Mouse (Mus musculus) frontal cortex, postnatal 25 days (tissue): ENCODE results near the gene Klhdc7a.
A peak's percentile ranks its signal among the peaks of the same experiment; 100 is the strongest.
"Not testable (repeated sequence)": the region's sequence is repeated elsewhere in the genome, so short reads cannot be mapped to it uniquely, and the experiment has no call there.

ENCODE experiments used
- DNase-seq, 2 experiments: peaks; one replicate each; pipeline ENCODE4 v3.0.0; 2022; ENCODE audit warnings: low spot score in 2 of 2

Klhdc7a gene

DNA sequence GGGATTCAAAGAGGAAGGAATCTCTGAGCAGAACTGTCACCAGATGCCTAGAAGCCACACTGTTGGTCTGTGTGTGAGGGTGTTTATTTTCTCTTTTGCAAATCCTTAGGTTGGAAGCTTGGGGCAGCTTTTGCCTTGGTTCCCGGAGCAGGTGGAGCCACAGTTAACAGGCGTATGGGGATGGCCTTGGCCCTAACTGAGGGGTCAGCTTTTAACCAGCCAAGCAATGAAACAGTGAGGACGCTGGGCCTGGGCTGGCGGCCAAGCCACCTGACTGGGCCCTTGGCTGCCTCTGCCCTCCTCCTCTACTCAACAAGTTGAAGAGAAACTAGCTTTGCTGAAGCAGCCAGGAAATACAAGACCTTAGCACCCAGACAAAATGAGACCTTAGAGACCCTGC, at the start of gene Klhdc7a:
Gene Klhdc7a, minus strand, starts transcription at position 105 of the 400 bp plus-strand sequence.
- peak in 1 of 2 experiments; percentile 46 for DNase-seq

DNA sequence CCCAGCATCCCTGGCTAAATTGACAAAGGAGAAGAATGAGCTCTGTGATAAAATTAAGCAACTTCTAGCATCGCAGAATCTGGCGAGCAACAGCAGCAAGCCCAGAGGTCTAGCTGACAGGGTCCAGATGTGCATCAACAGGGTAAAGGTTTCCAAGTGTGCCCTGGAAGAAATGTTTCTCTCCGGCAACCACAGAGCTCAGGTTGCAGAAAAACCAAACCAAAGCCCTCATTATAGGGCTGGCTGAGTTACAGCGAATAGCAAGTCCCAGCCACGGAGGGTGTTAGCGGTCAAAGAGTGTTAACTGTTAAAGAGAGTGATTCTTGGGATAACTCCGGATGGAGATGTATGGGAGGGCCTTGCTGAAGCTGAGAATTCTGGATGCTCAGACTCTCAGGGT, 48.1 kb upstream of the Klhdc7a start:
- no peak for DNase-seq

DNA sequence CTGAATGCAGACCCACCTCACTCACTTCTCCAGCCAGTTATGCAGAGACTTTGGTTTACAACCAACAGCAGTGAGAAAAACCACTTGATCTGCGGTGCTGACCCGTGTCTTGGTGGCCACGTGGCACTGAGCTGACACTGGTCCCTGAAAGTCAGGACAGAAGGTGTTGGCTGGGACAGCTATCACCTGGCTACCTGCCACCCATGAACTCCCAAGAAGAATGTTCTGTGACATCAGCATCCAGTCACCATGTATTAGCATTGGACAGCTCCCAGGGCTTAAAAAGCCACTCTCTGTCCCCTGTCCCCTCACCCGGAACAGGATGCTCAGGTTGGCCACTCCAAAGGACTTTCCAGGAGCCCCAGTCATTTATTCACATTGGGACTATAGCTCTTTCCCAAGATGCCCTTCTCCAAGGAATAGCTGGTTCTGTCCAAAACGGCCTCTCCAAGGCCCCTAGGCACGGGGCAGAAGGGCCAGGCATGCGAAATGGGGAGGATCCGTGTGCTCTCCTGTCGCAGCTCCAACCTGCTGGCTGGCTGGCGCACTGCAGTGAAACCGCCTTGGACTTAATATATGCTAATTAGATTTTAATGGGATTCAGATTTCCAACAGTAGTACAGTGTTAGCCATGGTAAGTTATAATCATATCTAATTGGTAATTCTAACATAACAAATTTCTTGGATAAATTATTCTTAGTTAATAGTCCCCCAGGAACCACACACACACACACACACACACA, 43.1 kb upstream of the Klhdc7a start:
- DNase-seq: no peak

DNA sequence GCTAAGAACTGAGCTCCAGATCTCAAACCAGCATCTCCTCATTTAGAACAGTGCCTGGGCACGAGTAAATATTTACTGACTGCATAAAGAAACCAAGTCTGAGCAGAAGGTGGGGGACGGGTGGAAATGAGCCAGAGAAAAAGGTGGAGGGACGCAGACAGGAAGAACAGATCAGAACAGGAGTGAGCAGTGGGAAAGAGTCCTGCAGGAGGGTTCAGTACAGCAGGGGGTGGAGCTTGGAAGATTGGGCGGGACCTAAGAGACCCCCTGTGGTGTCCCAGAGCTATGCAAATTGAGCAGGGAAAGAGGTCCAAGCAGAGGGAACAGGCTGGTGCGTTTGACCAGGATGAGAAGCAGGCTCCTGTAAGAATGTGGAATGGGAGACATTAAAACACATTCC, 37.1 kb upstream of the Klhdc7a start:
- DNase-seq: no peak

DNA sequence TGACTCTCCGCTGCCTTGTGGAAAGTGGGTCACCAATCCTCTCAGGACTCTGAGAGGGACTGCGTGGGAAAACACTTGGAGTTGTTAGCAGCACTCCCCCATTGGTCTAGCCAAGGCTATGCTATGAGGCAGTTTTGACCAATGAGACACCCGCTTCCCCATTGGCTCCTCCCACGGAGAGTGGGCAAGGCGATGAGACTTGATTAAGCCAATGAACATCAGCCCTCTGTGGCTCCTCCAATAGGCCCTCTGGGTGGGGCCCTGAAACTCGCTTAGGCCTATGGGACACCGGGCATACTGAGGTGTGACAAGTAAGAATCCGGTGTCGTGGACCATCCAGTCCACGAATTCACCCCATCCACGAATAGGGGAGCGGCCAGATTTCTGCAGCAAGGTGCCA, 36.3 kb upstream of the Klhdc7a start:
- DNase-seq: peak in 1 of 2 experiments; percentile 36

DNA sequence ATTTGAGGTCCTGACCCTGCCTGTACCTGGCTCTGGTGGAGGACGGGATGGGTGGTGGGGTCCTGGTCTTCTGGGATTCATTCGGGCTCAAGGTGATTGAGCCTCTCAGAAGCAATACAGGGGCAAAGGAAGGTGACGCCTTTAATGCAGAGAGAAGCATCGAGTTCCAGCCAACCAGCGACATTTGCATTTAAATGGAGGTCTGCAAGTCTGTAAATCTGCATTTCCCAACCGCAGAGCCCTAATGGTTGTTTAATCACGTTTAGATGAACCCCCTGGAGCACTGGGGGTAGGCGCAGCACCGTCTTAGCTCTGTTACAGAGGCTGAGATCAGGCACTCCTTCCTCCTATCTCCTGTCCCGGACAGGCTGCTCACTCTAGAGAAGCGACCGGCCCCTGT, 34.2 kb upstream of the Klhdc7a start:
- DNase-seq: no peak

DNA sequence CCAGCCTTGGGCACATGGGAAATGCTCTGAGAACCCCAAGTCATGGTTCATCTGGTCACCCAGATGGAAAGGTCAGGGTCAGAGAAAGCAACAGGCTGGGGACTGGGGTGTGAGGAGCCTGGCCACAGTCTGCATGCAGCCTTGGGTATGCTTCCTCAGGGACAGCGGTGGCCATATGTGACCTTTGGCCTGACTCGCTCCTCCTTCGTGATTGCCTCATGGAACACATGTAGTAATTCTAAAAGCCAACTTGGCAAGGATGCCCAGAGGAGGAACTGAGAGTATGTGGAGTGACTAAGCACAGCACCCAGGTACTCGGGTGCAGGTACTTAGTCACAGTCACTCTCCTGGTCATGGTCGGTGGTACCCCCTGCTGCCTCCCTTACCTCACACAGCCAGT, 33.1 kb upstream of the Klhdc7a start:
- DNase-seq: no peak

DNA sequence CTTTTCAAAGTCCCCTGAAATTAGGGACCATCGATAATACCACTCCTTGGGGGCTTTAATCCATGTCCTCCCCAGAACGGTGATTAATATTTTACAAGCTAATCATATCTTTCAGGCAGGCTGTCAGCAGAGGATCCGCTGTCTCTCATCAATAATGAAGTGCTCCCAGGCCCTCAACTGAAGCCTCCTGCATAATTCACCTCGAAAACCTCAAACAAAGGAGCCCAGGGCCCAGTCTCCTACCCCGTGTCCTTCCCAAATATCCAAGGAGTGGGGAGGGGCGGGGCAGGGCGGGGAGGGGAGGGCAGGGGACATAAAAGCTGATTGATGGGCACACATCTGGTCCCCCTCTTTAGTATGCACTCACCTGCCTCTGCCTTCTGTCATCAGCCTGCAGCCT, 31.2 kb upstream of the Klhdc7a start:
- no peak for DNase-seq

DNA sequence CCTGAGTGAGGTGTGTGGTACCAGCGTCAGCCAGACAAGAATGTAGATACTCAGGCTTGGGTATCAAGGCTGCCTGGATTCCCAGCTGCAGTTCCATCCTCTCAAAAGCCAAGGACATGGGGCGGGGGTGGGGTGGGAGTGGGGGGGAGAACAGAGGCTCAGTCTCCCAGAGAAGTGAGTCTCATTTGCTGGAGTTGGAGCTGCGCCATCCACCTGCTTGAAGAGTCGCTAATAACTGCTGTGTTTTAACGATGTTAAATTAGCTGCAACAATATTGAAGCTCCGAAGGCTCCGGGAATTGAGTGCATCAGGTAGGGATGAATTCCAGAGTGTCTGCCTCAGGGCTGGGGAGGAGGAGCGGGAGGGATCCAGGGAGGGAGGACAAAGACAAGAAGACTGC, 27.8 kb upstream of the Klhdc7a start:
- DNase-seq: no peak

DNA sequence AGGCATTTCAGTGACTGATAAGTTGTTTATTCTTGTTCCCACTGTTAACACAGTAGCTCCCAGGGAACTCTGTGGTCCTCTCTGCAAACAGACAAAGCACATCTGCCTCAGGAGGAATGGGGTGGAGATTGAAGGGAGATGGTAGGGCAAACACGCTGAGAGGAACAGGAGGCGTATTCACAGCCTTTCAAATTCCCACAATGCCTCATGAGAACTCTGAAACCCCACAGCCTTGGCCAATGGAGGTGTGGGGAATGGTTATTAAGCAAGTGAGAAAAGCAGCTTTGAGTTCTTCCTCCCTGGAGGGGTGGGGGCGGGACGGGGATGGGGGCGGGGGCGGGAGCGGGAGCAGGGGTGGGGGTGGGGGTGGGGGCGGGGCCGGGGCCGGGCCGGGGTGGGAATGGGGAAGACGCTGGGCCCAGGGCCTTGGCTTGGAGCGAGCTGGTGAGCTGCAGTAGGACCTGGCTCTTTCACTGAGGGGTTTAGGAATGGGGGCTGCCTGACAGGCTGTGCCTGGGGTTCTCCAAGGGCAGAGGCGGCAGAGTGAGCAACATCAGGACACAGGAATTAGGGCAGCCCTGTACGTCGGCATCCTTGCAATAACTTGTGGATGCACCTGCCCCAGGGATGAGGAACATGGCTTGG, 25.4 kb upstream of the Klhdc7a start:
- no peak for DNase-seq

DNA sequence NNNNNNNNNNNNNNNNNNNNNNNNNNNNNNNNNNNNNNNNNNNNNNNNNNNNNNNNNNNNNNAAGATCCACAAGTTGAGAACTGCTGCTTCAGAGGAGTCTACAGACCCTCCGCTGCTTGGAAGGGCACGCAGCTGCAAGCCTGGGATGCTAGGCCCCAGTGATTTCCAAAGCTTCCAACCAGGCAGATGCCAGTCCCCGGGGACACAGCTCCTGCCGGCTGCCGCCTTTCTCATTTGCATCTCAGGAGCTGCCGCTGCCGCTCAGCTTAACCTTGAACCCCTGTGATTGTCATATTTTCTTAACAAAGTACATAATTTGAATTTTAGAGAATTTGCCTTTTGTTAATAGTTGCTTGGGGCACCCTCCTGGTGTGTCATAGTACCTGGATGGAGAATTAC, 19.1 kb upstream of the Klhdc7a start:
- DNase-seq: no peak

DNA sequence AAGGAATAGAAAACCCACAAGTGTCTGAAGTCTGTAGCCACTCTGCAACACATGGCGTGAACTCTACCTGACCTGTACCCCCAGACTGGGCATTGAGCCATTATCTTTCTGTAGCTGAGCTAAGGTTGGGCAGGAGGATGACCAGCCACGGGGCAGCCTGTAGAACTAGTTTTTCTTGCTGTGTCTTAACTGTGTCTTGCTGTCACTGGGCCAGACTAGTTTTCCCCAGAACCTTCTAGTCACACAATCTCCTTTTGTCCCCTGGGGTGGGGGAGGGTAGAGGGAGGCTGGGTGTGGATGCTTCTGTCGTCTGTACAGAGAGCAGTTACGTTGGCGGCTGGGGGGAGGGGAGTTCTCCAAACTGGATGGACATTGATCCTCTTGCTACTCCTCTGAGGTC, 10.9 kb upstream of the Klhdc7a start:
- no peak for DNase-seq

DNA sequence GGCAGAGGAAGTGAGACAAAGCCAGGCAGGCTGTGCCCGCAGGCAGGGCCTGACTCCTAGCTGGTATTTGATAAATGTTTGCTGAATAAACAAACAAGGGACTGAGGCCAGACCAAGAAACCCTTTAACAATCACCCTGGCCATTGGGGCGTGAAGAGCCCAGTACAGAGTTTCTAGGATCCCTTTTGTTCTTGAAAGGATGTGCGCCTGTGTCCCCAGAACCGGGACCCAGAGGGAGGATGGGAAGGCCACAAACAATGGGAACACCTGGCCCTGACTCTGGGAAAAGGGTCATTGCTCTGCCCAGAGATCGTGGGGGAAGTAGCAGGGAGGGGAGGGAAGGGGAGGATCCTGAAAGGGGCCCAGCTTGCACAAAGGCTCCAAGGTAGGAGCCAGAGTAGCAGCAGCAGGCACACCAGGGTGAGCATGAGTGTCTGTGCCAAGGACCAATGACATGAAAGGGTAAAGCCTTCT, 9.5 kb upstream of the Klhdc7a start:
- DNase-seq: no peak

DNA sequence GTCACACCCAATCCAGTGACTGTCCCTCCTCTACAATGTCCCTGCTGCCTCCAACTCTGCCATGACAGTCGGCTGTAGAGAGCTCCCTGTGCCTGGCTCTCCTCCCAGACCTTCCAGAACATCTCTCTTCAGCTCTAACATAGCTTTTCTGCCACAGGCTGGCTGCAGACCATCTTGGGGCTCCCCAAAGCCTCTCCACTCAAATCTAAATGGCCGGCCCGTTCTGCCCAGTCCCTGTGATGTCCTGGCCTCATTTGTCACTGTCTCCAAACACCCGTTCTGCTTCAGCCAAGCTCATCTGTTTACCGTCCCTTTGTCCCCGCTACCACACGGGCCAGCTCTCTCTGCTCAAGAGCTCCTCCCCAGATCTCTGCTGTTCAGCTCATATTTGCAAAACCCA, 6.7 kb upstream of the Klhdc7a start:
- DNase-seq: no peak

DNA sequence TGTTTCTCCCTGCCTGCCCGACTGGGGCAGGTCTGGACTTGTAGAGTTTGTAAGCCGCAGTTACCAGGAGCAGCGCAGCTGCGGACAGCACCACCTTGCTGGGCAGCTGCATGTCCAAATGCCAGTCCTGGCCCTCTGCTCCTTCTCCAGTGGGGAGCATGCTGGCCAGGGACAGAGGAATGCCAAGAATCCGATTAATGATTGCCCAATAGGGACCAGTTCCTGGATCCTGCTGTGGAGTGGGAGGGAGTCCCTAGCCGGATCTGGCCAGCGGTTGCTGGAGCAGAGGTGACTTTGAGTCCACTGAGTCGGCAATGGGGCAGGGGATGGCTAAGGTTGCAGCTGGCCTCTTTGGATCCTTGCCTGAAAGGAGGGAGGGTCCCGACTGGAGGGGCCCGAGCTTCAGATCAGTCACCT, 343 bp downstream of the Klhdc7a start:
- DNase-seq: no peak

DNA sequence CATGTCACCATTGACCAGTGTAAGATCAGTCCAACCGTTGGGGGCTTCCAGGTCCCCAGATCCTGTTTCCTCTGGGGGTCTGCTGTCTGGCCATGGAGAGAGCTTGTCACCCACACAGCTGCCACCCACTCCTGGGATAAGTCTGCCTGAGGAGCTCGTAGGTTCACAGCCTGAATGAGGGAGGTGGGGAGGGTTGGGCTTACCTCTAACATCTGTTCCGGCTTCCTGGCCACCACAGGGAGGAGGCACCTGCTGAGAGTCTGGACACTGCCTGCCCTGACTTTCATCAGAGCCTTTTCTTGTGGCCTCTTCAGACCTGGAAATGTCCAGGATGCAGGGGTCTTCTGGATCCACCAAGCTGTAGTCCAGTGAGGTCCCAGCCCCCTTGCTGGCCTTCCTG, 845 bp downstream of the Klhdc7a start:
- DNase-seq: no peak

DNA sequence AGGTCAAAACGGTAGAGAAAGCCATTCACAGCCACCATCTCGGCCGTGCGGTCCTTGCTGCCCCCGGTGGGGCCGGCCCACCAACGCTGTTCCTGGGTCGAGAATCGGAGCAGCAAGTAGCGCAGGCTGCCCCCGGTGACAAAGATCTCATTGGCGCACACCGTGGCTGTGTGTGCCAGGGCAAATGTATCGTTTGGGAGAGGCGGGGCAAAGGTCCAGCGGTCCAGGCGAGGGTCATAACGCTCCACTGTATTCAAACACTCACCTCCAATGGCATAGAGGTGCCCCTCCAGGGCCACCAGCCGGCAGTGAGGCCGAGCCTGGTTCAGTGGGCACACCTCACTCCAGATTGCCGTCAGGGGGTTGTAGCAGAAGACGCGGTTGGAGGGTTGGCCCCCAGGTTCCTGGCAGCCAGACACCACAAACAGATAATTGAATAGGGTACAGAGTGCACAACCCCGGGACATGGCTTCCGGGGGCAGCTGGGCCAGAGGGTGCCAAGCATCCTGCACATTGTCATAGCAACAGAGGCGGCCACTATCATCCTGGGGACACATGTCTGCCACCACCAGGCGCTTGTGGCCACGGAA, 2.1 kb downstream of the Klhdc7a start:
- DNase-seq: no peak

DNA sequence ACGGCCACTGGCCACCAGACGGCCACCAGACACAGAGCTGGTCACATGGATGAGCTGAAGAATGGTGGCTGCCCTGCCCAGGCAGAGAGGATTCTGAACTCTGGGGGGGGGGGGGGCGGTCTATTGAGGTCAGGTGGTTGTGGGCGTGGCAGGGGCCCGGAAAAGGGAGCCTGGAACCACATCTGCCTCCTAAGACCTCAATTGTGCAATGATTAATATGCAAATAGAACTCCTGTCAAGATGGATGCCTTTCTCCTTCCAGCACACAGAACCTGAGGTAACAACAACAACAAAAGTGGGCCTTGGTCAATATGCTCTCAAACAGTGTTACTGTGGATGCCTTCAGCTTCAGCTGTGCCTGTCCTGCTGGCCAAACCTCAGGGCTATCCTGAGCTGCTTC, 3.4 kb downstream of the Klhdc7a start:
- no peak for DNase-seq

DNA sequence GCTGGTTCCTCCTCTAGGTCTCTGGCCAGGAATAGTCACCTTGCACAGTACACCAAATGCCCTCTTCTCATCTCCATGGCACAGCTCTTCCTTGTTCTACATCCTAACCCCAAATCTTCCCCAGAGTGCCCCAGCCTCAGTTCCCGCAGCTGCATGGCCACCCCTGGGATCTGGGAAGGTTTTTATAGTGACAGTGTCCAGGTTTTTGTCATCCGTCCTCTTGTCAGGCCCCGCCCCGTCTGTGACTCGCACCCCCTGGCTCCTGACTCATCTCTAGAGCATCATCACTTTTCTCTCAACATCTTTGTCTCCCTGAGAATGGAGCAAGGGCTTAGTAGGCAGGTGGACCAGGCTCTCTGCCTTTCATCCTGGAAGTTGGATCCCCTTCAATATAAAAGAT, 3.9 kb downstream of the Klhdc7a start:
- no peak for DNase-seq

DNA sequence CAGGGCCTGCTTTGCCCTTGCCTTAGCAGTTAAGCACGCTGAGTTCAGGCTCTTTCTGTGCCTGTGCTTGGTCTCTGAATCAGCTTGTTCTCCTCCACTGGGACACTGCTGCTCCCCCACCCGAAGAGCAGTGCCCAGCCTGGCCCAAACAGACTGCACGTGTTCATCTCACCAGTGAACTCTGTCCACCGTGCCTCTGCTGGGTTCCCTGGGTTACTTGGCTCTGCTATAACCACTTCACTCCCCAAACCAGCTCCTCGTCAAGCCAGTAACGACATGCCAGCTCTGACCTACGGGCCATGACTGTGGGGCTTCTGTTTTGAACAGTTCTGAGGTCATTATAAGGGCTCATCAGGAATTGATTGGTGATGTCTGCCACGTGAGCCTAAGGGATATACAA, 4.8 kb downstream of the Klhdc7a start:
- DNase-seq: no peak

DNA sequence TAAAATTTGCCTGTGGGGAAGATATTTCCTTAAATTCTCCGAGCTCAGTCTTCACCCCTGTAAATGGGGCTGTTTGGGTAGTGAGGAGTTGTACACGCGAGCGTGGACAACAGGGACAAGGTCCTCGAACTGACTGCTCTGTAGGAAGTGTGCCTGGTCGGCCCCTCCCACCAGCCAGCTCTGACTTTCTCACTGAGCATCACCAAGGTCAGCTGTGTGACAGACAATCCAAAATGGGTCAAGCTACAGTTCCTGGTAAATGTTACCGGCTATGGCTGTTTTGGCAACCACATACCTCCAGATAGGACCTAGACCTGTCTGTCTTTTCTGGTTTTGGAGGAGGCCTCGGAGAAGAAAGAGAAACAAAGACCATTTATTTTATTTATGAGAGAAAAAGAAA, 6.0 kb downstream of the Klhdc7a start:
- no peak for DNase-seq

DNA sequence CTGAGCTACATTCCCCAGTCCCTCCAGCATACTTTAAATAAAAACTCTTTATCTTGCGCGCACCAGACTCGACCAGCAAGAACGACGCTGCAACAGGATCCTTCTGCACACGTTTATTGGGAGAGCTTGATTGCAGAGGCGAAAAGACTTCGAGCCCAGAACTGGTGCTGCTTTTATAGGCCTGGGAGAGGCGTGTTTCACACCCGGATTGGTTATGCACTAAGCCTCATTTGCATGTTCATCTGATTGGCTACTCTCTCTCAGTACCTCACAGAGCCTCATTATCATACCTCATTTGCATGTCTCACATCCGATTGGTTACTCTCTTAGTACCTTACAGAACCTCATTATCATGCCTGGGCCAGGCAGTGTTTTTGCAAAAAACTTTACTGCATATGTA, 6.5 kb downstream of the Klhdc7a start:
- DNase-seq: not testable (repeated sequence)

DNA sequence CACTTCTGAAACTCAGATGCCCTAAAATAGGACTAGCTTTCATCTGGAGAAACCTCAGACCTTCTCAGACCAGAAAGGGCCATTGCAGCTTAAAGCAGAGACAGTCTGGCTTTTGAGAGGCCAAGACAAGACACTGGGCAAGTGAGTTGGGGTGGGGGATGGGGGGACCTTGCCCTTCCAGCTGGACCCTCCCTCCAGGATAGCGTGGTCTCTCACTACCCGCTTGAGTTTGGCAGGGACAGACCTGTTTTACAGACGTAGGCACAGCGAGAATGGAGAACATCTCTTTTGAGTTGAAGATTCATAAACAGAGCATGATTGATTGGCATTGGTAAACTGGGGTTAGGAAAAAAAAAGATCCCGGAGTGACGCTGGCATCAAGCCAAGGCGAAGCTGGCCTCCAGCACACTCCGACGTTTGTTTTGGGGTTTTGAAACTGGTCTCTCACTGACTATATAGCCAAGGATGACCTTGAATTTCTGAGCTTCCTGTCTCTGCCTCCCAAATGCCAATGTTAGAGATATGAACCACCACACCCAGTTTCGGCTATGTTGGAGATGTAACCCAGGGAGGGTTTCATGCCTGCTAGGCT, 7.0 kb downstream of the Klhdc7a start:
- DNase-seq: no peak
